Mouse (Mus musculus): ENCODE results near the gene Lmna. TPM values are rescaled to one million over a fixed set of nuclear protein-coding genes. Genes with fewer than 3 reads are reported as not detected.

Gene Lmna
- total RNA-seq, 2 experiments from 2014 or later: 9.0 to 45.6 TPM

Other genes with a start within 250 kb of the Lmna start
- not detected in 2 replicates for gene Gm38392, start 222.7 kb downstream of the Lmna start, total RNA-seq (2015; ENCODE audit: low replicate concordance)
- not detected in 2 replicates for gene Gm38392, start 222.7 kb downstream of the Lmna start, total RNA-seq (2017; ENCODE audit: low replicate concordance)
- 5.0 TPM in 1 of 2 replicates, not detected in the other for gene Tsacc, start 213.0 kb downstream of the Lmna start, total RNA-seq (2015; ENCODE audit: low replicate concordance)
- gene Tsacc, start 213.0 kb downstream of the Lmna start, total RNA-seq (2017; ENCODE audit: low replicate concordance): not detected in 2 replicates
- 97.4 and 178 TPM in 2 replicates for gene Cct3, start 212.8 kb downstream of the Lmna start, total RNA-seq (2015; ENCODE audit: low replicate concordance)
- gene Cct3, start 212.8 kb downstream of the Lmna start, total RNA-seq (2017; ENCODE audit: low replicate concordance): 48.6 and 66.1 TPM in 2 replicates
- 11.1 and 58.3 TPM in 2 replicates for gene Glmp, start 184.9 kb downstream of the Lmna start, total RNA-seq (2015; ENCODE audit: low replicate concordance)
- gene Glmp, start 184.9 kb downstream of the Lmna start, total RNA-seq (2017; ENCODE audit: low replicate concordance): 5.9 and 13.1 TPM in 2 replicates
- gene Tmem79, start 173.8 kb downstream of the Lmna start, total RNA-seq (2015; ENCODE audit: low replicate concordance): not detected in 2 replicates
- gene Tmem79, start 173.8 kb downstream of the Lmna start, total RNA-seq (2017; ENCODE audit: low replicate concordance): 0.09 TPM in 1 of 2 replicates, not detected in the other
- 28.1 and 29.5 TPM in 2 replicates for gene Smg5, start 173.7 kb downstream of the Lmna start, total RNA-seq (2015; ENCODE audit: low replicate concordance)
- gene Smg5, start 173.7 kb downstream of the Lmna start, total RNA-seq (2017; ENCODE audit: low replicate concordance): 45.1 and 58.0 TPM in 2 replicates
- 3.1 TPM in 1 of 2 replicates, not detected in the other for gene Paqr6, start 145.4 kb downstream of the Lmna start, total RNA-seq (2015; ENCODE audit: low replicate concordance)
- gene Paqr6, start 145.4 kb downstream of the Lmna start, total RNA-seq (2017; ENCODE audit: low replicate concordance): not detected in 2 replicates
- not detected in 2 replicates for gene Bglap3, start 137.2 kb downstream of the Lmna start, total RNA-seq (2015; ENCODE audit: low replicate concordance)
- not detected in 2 replicates for gene Bglap3, start 137.2 kb downstream of the Lmna start, total RNA-seq (2017; ENCODE audit: low replicate concordance)
- gene Bglap2, start 131.3 kb downstream of the Lmna start, total RNA-seq (2015; ENCODE audit: low replicate concordance): not detected in 2 replicates
- gene Bglap2, start 131.3 kb downstream of the Lmna start, total RNA-seq (2017; ENCODE audit: low replicate concordance): not detected in 2 replicates
- not detected in 2 replicates for gene Bglap, start 125.5 kb downstream of the Lmna start, total RNA-seq (2015; ENCODE audit: low replicate concordance)
- not detected in 2 replicates for gene Bglap, start 125.5 kb downstream of the Lmna start, total RNA-seq (2017; ENCODE audit: low replicate concordance)
- 33.2 and 56.6 TPM in 2 replicates for gene Pmf1, start 99.6 kb downstream of the Lmna start, total RNA-seq (2015; ENCODE audit: low replicate concordance)
- 42.1 and 43.4 TPM in 2 replicates for gene Pmf1, start 99.6 kb downstream of the Lmna start, total RNA-seq (2017; ENCODE audit: low replicate concordance)
- 7.9 and 11.5 TPM in 2 replicates for gene Slc25a44, start 84.8 kb downstream of the Lmna start, total RNA-seq (2015; ENCODE audit: low replicate concordance)
- 13.7 and 20.2 TPM in 2 replicates for gene Slc25a44, start 84.8 kb downstream of the Lmna start, total RNA-seq (2017; ENCODE audit: low replicate concordance)
- 29.7 and 57.3 TPM in 2 replicates for gene Sema4a, start 48.8 kb downstream of the Lmna start, total RNA-seq (2015; ENCODE audit: low replicate concordance)
- gene Sema4a, start 48.8 kb downstream of the Lmna start, total RNA-seq (2017; ENCODE audit: low replicate concordance): 9.8 and 20.7 TPM in 2 replicates
- gene Mex3a, start 22.4 kb upstream of the Lmna start, total RNA-seq (2015; ENCODE audit: low replicate concordance): 0.19 and 1.5 TPM in 2 replicates
- gene Mex3a, start 22.4 kb upstream of the Lmna start, total RNA-seq (2017; ENCODE audit: low replicate concordance): 0.34 TPM in 1 of 2 replicates, not detected in the other
- not detected in 2 replicates for gene Rab25, start 38.3 kb upstream of the Lmna start, total RNA-seq (2015; ENCODE audit: low replicate concordance)
- not detected in 2 replicates for gene Rab25, start 38.3 kb upstream of the Lmna start, total RNA-seq (2017; ENCODE audit: low replicate concordance)
- gene Lamtor2, start 43.1 kb upstream of the Lmna start, total RNA-seq (2015; ENCODE audit: low replicate concordance): 4.2 and 8.6 TPM in 2 replicates
- 14.3 and 15.8 TPM in 2 replicates for gene Lamtor2, start 43.1 kb upstream of the Lmna start, total RNA-seq (2017; ENCODE audit: low replicate concordance)
- 5.4 and 7.9 TPM in 2 replicates for gene Ubqln4, start 43.8 kb upstream of the Lmna start, total RNA-seq (2015; ENCODE audit: low replicate concordance)
- gene Ubqln4, start 43.8 kb upstream of the Lmna start, total RNA-seq (2017; ENCODE audit: low replicate concordance): 5.7 and 10.0 TPM in 2 replicates
- gene Ssr2, start 65.9 kb upstream of the Lmna start, total RNA-seq (2015; ENCODE audit: low replicate concordance): 80.3 and 91.8 TPM in 2 replicates
- 24.3 and 35.9 TPM in 2 replicates for gene Ssr2, start 65.9 kb upstream of the Lmna start, total RNA-seq (2017; ENCODE audit: low replicate concordance)
- 15.2 and 20.5 TPM in 2 replicates for gene Arhgef2, start 96.0 kb upstream of the Lmna start, total RNA-seq (2015; ENCODE audit: low replicate concordance)
- gene Arhgef2, start 96.0 kb upstream of the Lmna start, total RNA-seq (2017; ENCODE audit: low replicate concordance): 16.7 and 18.1 TPM in 2 replicates
- gene Rxfp4, start 143.2 kb upstream of the Lmna start, total RNA-seq (2015; ENCODE audit: low replicate concordance): not detected in 2 replicates
- gene Rxfp4, start 143.2 kb upstream of the Lmna start, total RNA-seq (2017; ENCODE audit: low replicate concordance): not detected in 2 replicates
- 25.0 and 29.5 TPM in 2 replicates for gene Khdc4, start 175.8 kb upstream of the Lmna start, total RNA-seq (2015; ENCODE audit: low replicate concordance)
- 19.9 and 23.4 TPM in 2 replicates for gene Khdc4, start 175.8 kb upstream of the Lmna start, total RNA-seq (2017; ENCODE audit: low replicate concordance)
- gene Rit1, start 206.9 kb upstream of the Lmna start, total RNA-seq (2015; ENCODE audit: low replicate concordance): 99.9 and 111 TPM in 2 replicates
- 90.6 and 102 TPM in 2 replicates for gene Rit1, start 206.9 kb upstream of the Lmna start, total RNA-seq (2017; ENCODE audit: low replicate concordance)

Measured in erythroblast, adult 5-6 weeks (primary cell).